8 mouse cellular contexts compared by ENCODE assay signal in the genomic region with DNA sequence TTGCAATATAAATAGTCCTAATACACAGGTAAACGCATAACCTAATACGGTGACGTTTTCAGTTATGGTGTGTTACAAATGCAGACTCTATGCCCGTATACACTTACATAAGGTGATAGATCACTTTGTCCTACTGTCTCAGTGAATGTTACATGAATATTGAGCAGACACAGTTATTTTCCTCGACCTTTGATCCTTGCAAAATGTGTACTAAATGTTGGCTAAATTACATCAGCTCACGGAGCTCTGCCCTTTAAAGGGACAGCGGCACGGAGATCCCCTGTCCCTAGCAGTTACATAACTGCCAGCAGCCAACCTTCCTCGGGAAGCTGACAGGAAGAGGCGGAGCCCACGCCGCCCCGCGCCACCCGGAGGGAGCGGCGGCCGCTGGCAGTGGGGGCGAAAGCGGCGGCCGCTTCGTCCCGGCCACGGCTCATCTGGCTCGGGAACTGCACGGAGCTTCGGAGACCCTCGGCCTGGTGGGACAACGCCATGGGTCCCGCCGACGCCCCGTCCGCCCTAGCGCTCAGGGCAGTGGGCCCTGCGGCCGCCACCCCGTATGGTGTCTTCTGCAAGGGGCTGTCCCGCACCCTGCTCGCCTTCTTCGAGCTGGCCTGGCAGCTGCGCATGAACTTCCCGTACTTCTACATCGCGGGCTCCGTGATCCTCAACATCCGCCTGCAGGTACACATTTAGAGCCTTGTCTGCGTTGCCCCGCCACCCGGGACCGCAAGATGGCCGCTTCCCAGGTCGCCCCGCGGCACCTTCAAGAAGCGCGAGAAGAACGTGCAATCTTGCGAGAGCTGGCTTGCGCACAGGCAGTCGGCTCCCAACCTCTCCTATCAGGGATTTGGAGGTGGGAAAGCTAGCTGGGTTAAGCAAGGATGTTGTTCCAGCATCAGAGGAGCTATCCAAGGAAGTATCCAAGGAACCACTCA. TPM values are rescaled to one million over a fixed set of nuclear protein-coding genes. Genes with fewer than 3 reads are reported as not detected.
DNase-seq lines count a peak whose midpoint lies in the region; ATAC-seq lines count a peak whose summit lies in the region.

No protein-coding gene starts in this region.

- no peaks in the 10 kb centered on the region for H3K36me3 ChIP-seq in forebrain, embryonic 14.5 days (ENCODE audit: control insufficient read depth, insufficient read depth, low read length)
- H3K36me3 ChIP-seq in neural tube, embryonic 15.5 days: peaks cover 6% of the 10 kb centered on the region; the same call in 1 of the 2 replicates

- H3K4me1 ChIP-seq in forebrain, embryonic 14.5 days (ENCODE audit: control insufficient read depth, insufficient read depth, low read length): peaks cover 5% of the 10 kb centered on the region
- H3K4me1 ChIP-seq in neural tube, embryonic 15.5 days: peaks cover 6% of the 10 kb centered on the region

- 1% methylated on average over 61 of the region's 62 CpGs for WGBS in forebrain, embryonic 14.5 days
- 1% methylated on average over 62 of the region's 62 CpGs for WGBS in neural tube, embryonic 15.5 days

- peak overlapping the region; percentile 95 for H3K9ac ChIP-seq in forebrain, embryonic 14.5 days (ENCODE audit: low read length)
- H3K9ac ChIP-seq in neural tube, embryonic 15.5 days (replicated peaks): peak overlapping the region; percentile 88

- peak overlapping the region; percentile 69 for H3K4me3 ChIP-seq in forebrain, embryonic 14.5 days (ENCODE audit: low read depth, low read length)
- H3K4me3 ChIP-seq in neural tube, embryonic 15.5 days (replicated peaks): peak overlapping the region; percentile 73

- peak; percentile 97 for DNase-seq in ES-CJ7 (ENCODE audit: low read depth, low spot score)
- DNase-seq in cerebellum, adult 11 months: peak; percentile 91
- peak; percentile 96 for DNase-seq in forebrain, embryonic 14.5 days (ENCODE audit: low spot score)
- DNase-seq in heart, postnatal 14 days: peak; percentile 90 to 94
- peak; percentile 90 for DNase-seq in layer of hippocampus, adult 11-12 months (ENCODE audit: low spot score)
- peak; percentile 89 to 94 for DNase-seq in lung, adult 18-20 months
- peak; percentile 92 for DNase-seq in testis, postnatal 14 days (ENCODE audit: low spot score)

- peak; percentile 97 for ATAC-seq in forebrain, embryonic 14.5 days
- ATAC-seq in neural tube, embryonic 15.5 days (ENCODE audit: low FRiP score): peak; percentile 99

- no peaks in the 10 kb centered on the region for H3K27me3 ChIP-seq in forebrain, embryonic 14.5 days (replicated peaks; ENCODE audit: control insufficient read depth, insufficient read depth, low read length)
- no peaks in the 10 kb centered on the region for H3K27me3 ChIP-seq in neural tube, embryonic 15.5 days (replicated peaks)

- intact Hi-C loops in heart, postnatal 14 days (cut with DNase I): no loop called here

- H3K9me3 ChIP-seq in forebrain, embryonic 14.5 days (replicated peaks; ENCODE audit: control insufficient read depth, low read length): no peaks in the 10 kb centered on the region
- no peaks in the 10 kb centered on the region for H3K9me3 ChIP-seq in neural tube, embryonic 15.5 days (replicated peaks)

- H3K4me2 ChIP-seq in forebrain, embryonic 14.5 days (ENCODE audit: low read length): peak overlapping the region; percentile 49
- peak overlapping the region; percentile 61 for H3K4me2 ChIP-seq in neural tube, embryonic 15.5 days

- peak overlapping the region; percentile 98 for H3K27ac ChIP-seq in forebrain, embryonic 14.5 days (ENCODE audit: low read depth, low read length)
- H3K27ac ChIP-seq in neural tube, embryonic 15.5 days (replicated peaks): peak overlapping the region; percentile 99

RNA-seq across cellular contexts. Expression of a gene that starts 0.5 kb away (rescaled TPM):
- 73.4 and 93.4 TPM in 2 replicates for polyA plus RNA-seq in forebrain, embryonic 14.5 days (2014; fragmentation: Nextera tagmentation; extraction: Ambion mirVana)
- 10 to 100 TPM; 65.5 to 73.3 TPM for total RNA-seq in heart, postnatal 14 days (2021)
- polyA plus RNA-seq in neural tube, embryonic 15.5 days (2015; fragmentation: Nextera tagmentation; extraction: Ambion mirVana): 116 and 136 TPM in 2 replicates

RNA-seq across cellular contexts. Expression of a gene that starts 49.6 kb away (rescaled TPM):
- not detected in 2 replicates for polyA plus RNA-seq in forebrain, embryonic 14.5 days (2014; fragmentation: Nextera tagmentation; extraction: Ambion mirVana)
- total RNA-seq in heart, postnatal 14 days (2021): not detected
- not detected in 2 replicates for polyA plus RNA-seq in neural tube, embryonic 15.5 days (2015; fragmentation: Nextera tagmentation; extraction: Ambion mirVana)

Comparison
In these comparisons a context has a peak if more than half of its experiments do, and no peak if none do; other contexts are left out.
1. Peak in every context shown above with its lines: DNase-seq, ATAC-seq, H3K4me3 ChIP-seq and H3K27ac ChIP-seq.